Mouse (Mus musculus) neural tube, embryonic 14.5 days (tissue): ENCODE results near the gene Btg1. TPM values are rescaled to one million over a fixed set of nuclear protein-coding genes. Genes with fewer than 3 reads are reported as not detected.

Source experiments
- ATAC-seq: fragments of 200-750 bp; cut with Nextera tagmentation; 2 replicates; pipeline ENCODE4 v1.8.0; 2017; ENCODE audit warnings: low read depth, mild to moderate bottlenecking, moderate TSS enrichment, moderate library complexity
- H3K27ac ChIP-seq: fragments of 300-500 bp; sonication (generic); 2 replicates; pipeline ENCODE4 v1.5.1; 2014; ENCODE audit warnings: low read depth, mild to moderate bottlenecking, control low read depth, low read length, moderate library complexity, mixed read lengths
- H3K27me3 ChIP-seq: fragments of 300-500 bp; sonication (generic); 2 replicates; pipeline ENCODE4 v1.6.1; 2014; ENCODE audit warnings: low read length; ENCODE audit not compliant: control insufficient read depth, insufficient read depth
- H3K36me3 ChIP-seq: fragments of 300-500 bp; sonication (generic); 2 replicates; pipeline ENCODE4 v1.6.1; 2014; ENCODE audit warnings: low read length, mixed read lengths; ENCODE audit not compliant: control insufficient read depth, insufficient read depth
- H3K4me1 ChIP-seq: fragments of 300-500 bp; sonication (generic); 2 replicates; pipeline ENCODE4 v1.6.1; 2014; ENCODE audit warnings: low read length; ENCODE audit not compliant: control insufficient read depth, insufficient read depth
- H3K4me2 ChIP-seq: fragments of 300-500 bp; sonication (generic); 2 replicates; pipeline ENCODE4 v1.6.1; 2014; ENCODE audit warnings: mild to moderate bottlenecking, low read depth, low read length, control low read depth
- H3K4me3 ChIP-seq: fragments of 300-500 bp; sonication (generic); 2 replicates; pipeline ENCODE4 v1.5.1; 2014; ENCODE audit warnings: low read depth, low read length, control low read depth, mixed read lengths
- H3K9ac ChIP-seq: fragments of 300-500 bp; sonication (generic); replicated peaks from 2 replicates; pipeline ENCODE4 v1.6.1; 2014; ENCODE audit warnings: low read depth, mild to moderate bottlenecking, control low read depth, low read length, mixed read lengths
- H3K9me3 ChIP-seq: fragments of 300-500 bp; sonication (generic); 2 replicates; pipeline ENCODE4 v1.6.1; 2016; ENCODE audit warnings: low read length; ENCODE audit not compliant: control insufficient read depth
- WGBS: fragments of 180-500 bp; shearing (Covaris S2); extraction: QIAGEN DNeasy Blood & Tissue Kit; methylation state at CpG from one replicate; pipeline ENCODE4 v1.1.7; 2014; 5-methylcytosine and 5-hydroxymethylcytosine counted together
- polyA plus RNA-seq: library from polyadenylated mRNA; unstranded; fragments of >200 nt; fragmentation: Nextera tagmentation; extraction: Ambion mirVana; gene quantifications from 2 replicates; pipeline ENCODE4 v1.2.1, GENCODE M21; 2014

Btg1 gene
- polyA plus RNA-seq, 1 experiment from 2014 or later, result 51.1 TPM

GRCm38 (mm10) chr10:96633145-96633516 lies 16.3 kb downstream of the Btg1 start:
- ATAC-seq, result no peak
- 74% methylated on average over 4 of the region's 4 CpGs for WGBS
- Histone ChIP-seq H3K36me3 (no peaks in the 10 kb centered on the region), H3K4me1 (peaks cover 2% of the 10 kb centered on the region; the same call in 1 of the 2 replicates), H3K4me3 (no peak overlapping the region), H3K9ac (no peak overlapping the region), H3K27ac (0 out of 2 replicates have a peak overlapping the region, but pooled peaks have one; percentile 12), H3K9me3 (no peaks in the 10 kb centered on the region), H3K27me3 (no peaks in the 10 kb centered on the region), H3K4me2 (no peak overlapping the region)

GRCm38 (mm10) chr10:96635472-96635871 lies 18.7 kb downstream of the Btg1 start:
- WGBS, result 9% methylated on average over 4 of the region's 4 CpGs
- Histone ChIP-seq H3K4me3 (no peak overlapping the region), H3K27me3 (no peaks in the 10 kb centered on the region), H3K36me3 (no peaks in the 10 kb centered on the region), H3K4me1 (peaks cover 2% of the 10 kb centered on the region; the same call in 1 of the 2 replicates), H3K4me2 (no peak overlapping the region), H3K27ac (no peak overlapping the region), H3K9ac (no peak overlapping the region), H3K9me3 (no peaks in the 10 kb centered on the region)
- no peak for ATAC-seq

- Histone ChIP-seq H3K27me3 (no peaks in the 10 kb centered on the region), H3K4me2 (no peak overlapping the region), H3K9me3 (no peaks in the 10 kb centered on the region), H3K9ac (no peak overlapping the region), H3K4me3 (no peak overlapping the region), H3K4me1 (no peaks in the 10 kb centered on the region; the same call in 1 of the 2 replicates), H3K36me3 (no peaks in the 10 kb centered on the region), H3K27ac (no peak overlapping the region)
- no peak for ATAC-seq
- 94% methylated on average over 2 of the region's 2 CpGs for WGBS
Measured at GRCm38 (mm10) chr10:96638477-96638876, 21.7 kb downstream of the Btg1 start.

- H3K4me2 ChIP-seq, result no peak overlapping the region
- H3K27me3 ChIP-seq, result no peaks in the 10 kb centered on the region
- H3K27ac ChIP-seq, result no peak overlapping the region
- H3K9ac ChIP-seq, result no peak overlapping the region
- no peaks in the 10 kb centered on the region; the same call in 1 of the 2 replicates for H3K4me1 ChIP-seq
- no peaks in the 10 kb centered on the region for H3K9me3 ChIP-seq
- no peaks in the 10 kb centered on the region for H3K36me3 ChIP-seq
- no peak for ATAC-seq
- H3K4me3 ChIP-seq, result no peak overlapping the region
- WGBS, result 73% methylated on average over 4 of the region's 4 CpGs
Measured at GRCm38 (mm10) chr10:96642014-96642413, 25.2 kb downstream of the Btg1 start.

GRCm38 (mm10) chr10:96642751-96643150 lies 25.9 kb downstream of the Btg1 start:
- Histone ChIP-seq H3K27me3 (no peaks in the 10 kb centered on the region), H3K9me3 (no peaks in the 10 kb centered on the region), H3K9ac (no peak overlapping the region), H3K4me2 (no peak overlapping the region), H3K4me1 (no peaks in the 10 kb centered on the region; the same call in 1 of the 2 replicates), H3K4me3 (no peak overlapping the region), H3K27ac (no peak overlapping the region), H3K36me3 (no peaks in the 10 kb centered on the region)
- ATAC-seq, result no peak
- WGBS, result 78% methylated on average over 6 of the region's 6 CpGs

GRCm38 (mm10) chr10:96645183-96645582 lies 28.4 kb downstream of the Btg1 start:
- H3K9me3 ChIP-seq, result no peaks in the 10 kb centered on the region
- no peak overlapping the region for H3K4me2 ChIP-seq
- H3K36me3 ChIP-seq, result no peaks in the 10 kb centered on the region
- no peaks in the 10 kb centered on the region for H3K27me3 ChIP-seq
- H3K27ac ChIP-seq, result peak overlapping the region; percentile 34; the same call in 1 of the 2 replicates
- H3K4me1 ChIP-seq, result peaks cover 2% of the 10 kb centered on the region; the same call in 1 of the 2 replicates
- no peak overlapping the region for H3K4me3 ChIP-seq
- 89% methylated on average over 1 of the region's 1 CpGs for WGBS
- H3K9ac ChIP-seq, result no peak overlapping the region
- no peak for ATAC-seq

- no peaks in the 10 kb centered on the region for H3K9me3 ChIP-seq
- H3K4me3 ChIP-seq, result no peak overlapping the region
- 5% methylated on average over 13 of the region's 13 CpGs for WGBS
- no peak overlapping the region for H3K9ac ChIP-seq
- peaks cover 2% of the 10 kb centered on the region; the same call in 1 of the 2 replicates for H3K4me1 ChIP-seq
- H3K27me3 ChIP-seq, result no peaks in the 10 kb centered on the region
- peak; percentile 97 for ATAC-seq
- H3K27ac ChIP-seq, result peak overlapping the region; percentile 69
- 0 out of 2 replicates have a peak overlapping the region, but pooled peaks have one; percentile 2 for H3K4me2 ChIP-seq
- H3K36me3 ChIP-seq, result no peaks in the 10 kb centered on the region
Measured at GRCm38 (mm10) chr10:96646024-96646866, 29.4 kb downstream of the Btg1 start.

- H3K4me1 ChIP-seq, result peaks cover 2% of the 10 kb centered on the region; the same call in 1 of the 2 replicates
- no peaks in the 10 kb centered on the region for H3K36me3 ChIP-seq
- no peaks in the 10 kb centered on the region for H3K9me3 ChIP-seq
- no peaks in the 10 kb centered on the region for H3K27me3 ChIP-seq
- H3K27ac ChIP-seq, result peak overlapping the region; percentile 69
- H3K4me2 ChIP-seq, result 0 out of 2 replicates have a peak overlapping the region, but pooled peaks have one; percentile 2
- 24% methylated on average over 5 of the region's 5 CpGs for WGBS
- ATAC-seq, result peak; percentile 85
- H3K4me3 ChIP-seq, result no peak overlapping the region
- no peak overlapping the region for H3K9ac ChIP-seq
Measured at GRCm38 (mm10) chr10:96646867-96647462, 30.2 kb downstream of the Btg1 start.

- Histone ChIP-seq H3K27ac (no peak overlapping the region), H3K36me3 (no peaks in the 10 kb centered on the region), H3K4me2 (no peak overlapping the region), H3K9me3 (no peaks in the 10 kb centered on the region), H3K27me3 (no peaks in the 10 kb centered on the region), H3K4me3 (no peak overlapping the region), H3K9ac (no peak overlapping the region), H3K4me1 (peaks cover 2% of the 10 kb centered on the region; the same call in 1 of the 2 replicates)
- ATAC-seq, result no peak
- WGBS, result 36% methylated on average over 3 of the region's 3 CpGs
Measured at GRCm38 (mm10) chr10:96648161-96648561, 31.4 kb downstream of the Btg1 start.
